Mouse (Mus musculus) hematopoietic stem cell, adult 5-6 weeks (primary cell): ENCODE measurements around the gene Dync1i2. TPM values are rescaled to one million over a fixed set of nuclear protein-coding genes. Genes with fewer than 3 reads are reported as not detected.

Source experiments
- ATAC-seq, 2 experiments: fragments of 125-278 bp in 1 of 2; replicated peaks in 1 of 2; 2 replicates each; pipeline ENCODE4 v1.8.0; 2016 to 2017; ENCODE audit warnings: inconsistent platforms in 2 of 2, mild to moderate bottlenecking in 2 of 2, moderate number of reproducible peaks in 2 of 2, low read depth in 1 of 2, moderate TSS enrichment in 1 of 2; ENCODE audit not compliant: low FRiP score in 2 of 2, poor library complexity in 2 of 2, severe bottlenecking in 2 of 2, insufficient read depth in 1 of 2, low TSS enrichment in 1 of 2
- total RNA-seq: library from RNA; stranded (forward); fragments of 172-1452, 232-1000 nt; gene quantifications from 2 replicates; pipeline ENCODE4 v1.2.3, GENCODE M21; 2017

Dync1i2 gene
- total RNA-seq, 1 experiment from 2014 or later = 124 TPM

GRCm38 (mm10) chr2:71196947-71197346 is 14.6 kb upstream of the Dync1i2 start:
- ATAC-seq = no peak

- no peak for ATAC-seq
Measured at GRCm38 (mm10) chr2:71198907-71199306, 12.6 kb upstream of the Dync1i2 start.

GRCm38 (mm10) chr2:71200485-71200884 is 11.0 kb upstream of the Dync1i2 start:
- no peak for ATAC-seq

- no peak for ATAC-seq
Measured at GRCm38 (mm10) chr2:71201886-71202285, 9.6 kb upstream of the Dync1i2 start.

- ATAC-seq = no peak
Measured at GRCm38 (mm10) chr2:71203819-71204432, 7.6 kb upstream of the Dync1i2 start.

- ATAC-seq = no peak
Measured at GRCm38 (mm10) chr2:71209041-71209755, 2.3 kb upstream of the Dync1i2 start.

- ATAC-seq = no peak
Measured at GRCm38 (mm10) chr2:71211096-71211495, 410 bp upstream of the Dync1i2 start.

GRCm38 (mm10) chr2:71212360-71212726 is 837 bp downstream of the Dync1i2 start:
- ATAC-seq = no peak

- ATAC-seq = no peak
Measured at GRCm38 (mm10) chr2:71221020-71221419, 9.5 kb downstream of the Dync1i2 start.

- no peak for ATAC-seq
Measured at GRCm38 (mm10) chr2:71227398-71227797, 15.9 kb downstream of the Dync1i2 start.

- ATAC-seq = no peak
Measured at GRCm38 (mm10) chr2:71229603-71230002, 18.1 kb downstream of the Dync1i2 start.

GRCm38 (mm10) chr2:71231951-71232350 is 20.4 kb downstream of the Dync1i2 start:
- no peak for ATAC-seq

- no peak for ATAC-seq
Measured at GRCm38 (mm10) chr2:71232976-71233375, 21.5 kb downstream of the Dync1i2 start.

- ATAC-seq = no peak
Measured at GRCm38 (mm10) chr2:71235420-71235819, 23.9 kb downstream of the Dync1i2 start.

GRCm38 (mm10) chr2:71236009-71236408 is 24.5 kb downstream of the Dync1i2 start:
- no peak for ATAC-seq

- ATAC-seq = no peak
Measured at GRCm38 (mm10) chr2:71241505-71241904, 30.0 kb downstream of the Dync1i2 start.

- no peak for ATAC-seq
Measured at GRCm38 (mm10) chr2:71242180-71242579, 30.7 kb downstream of the Dync1i2 start.

GRCm38 (mm10) chr2:71243058-71243672 is 31.7 kb downstream of the Dync1i2 start:
- peak in 1 of 2 experiments; percentile 46; a peak in 1 of 4 replicates for ATAC-seq
